Mouse (Mus musculus) thymus, adult 2 months (tissue): ENCODE data around the gene 1110008L16Rik.

Experiments
- CTCF ChIP-seq: fragments of 200-500 bp; IDR thresholded peaks from 2 replicates; pipeline ENCODE4 v1.5.1; 2012; ENCODE audit warnings: mild to moderate bottlenecking, control low read depth, low read length, moderate library complexity, borderline replicate concordance; ENCODE audit not compliant: control insufficient read depth, poor library complexity, insufficient read depth; ENCODE audit errors: extremely low read depth
- POLR2A ChIP-seq: fragments of 200-500 bp; IDR thresholded peaks from 2 replicates; pipeline ENCODE4 v1.6.1; 2012; ENCODE audit warnings: mild to moderate bottlenecking, low read length, control low read depth, moderate library complexity; ENCODE audit not compliant: control insufficient read depth, poor library complexity, insufficient read depth; ENCODE audit errors: extremely low read depth

- TF ChIP-seq POLR2A (no peak), CTCF (no peak)
Measured at GRCm38 (mm10) chr12:55299336-55299735, at the start of gene 1110008L16Rik.
